Mouse (Mus musculus): ENCODE measurements around the gene Cryba1. TPM values are rescaled to one million over a fixed set of nuclear protein-coding genes. Genes with fewer than 3 reads are reported as not detected.
A peak's percentile ranks its signal among the peaks of the same experiment; 100 is the strongest.

Gene Cryba1
- polyA plus RNA-seq, 1 experiment from 2014 or later, result not detected

- TF ChIP-seq CTCF (IDR thresholded peaks at IDR 0.05; ENCODE audit: low read depth) (no peak), EP300 (optimal IDR thresholded peaks at IDR 0.05) (no peak)
- ATAC-seq (ENCODE audit: low FRiP score, low TSS enrichment) (peak; percentile 55), DNase-seq (ENCODE audit: low spot score) (peak; percentile 64)
- no peaks in the 10 kb centered on the region for H3K27me3 ChIP-seq (ENCODE audit: control insufficient read depth, insufficient read depth, low read length)
- peak overlapping the region; percentile 99 for H3K27ac ChIP-seq (replicated peaks)
- peak overlapping the region; percentile 97 for H3K9ac ChIP-seq (ENCODE audit: low read length)
- no peaks in the 10 kb centered on the region for H3K9me3 ChIP-seq (ENCODE audit: control insufficient read depth, low read length)
- no peaks in the 10 kb centered on the region for H3K4me1 ChIP-seq (replicated peaks; ENCODE audit: control insufficient read depth, insufficient read depth)
- no peaks in the 10 kb centered on the region for H3K36me3 ChIP-seq (ENCODE audit: control insufficient read depth, insufficient read depth, low read length)
- 0% methylated on average over 26 of the region's 30 CpGs for WGBS
- peak overlapping the region; percentile 99 for H3K4me3 ChIP-seq (ENCODE audit: low read depth, low read length)
- H3K4me2 ChIP-seq (replicated peaks; ENCODE audit: low read depth), result peak overlapping the region; percentile 64
These were observed 38.7 kb downstream of the Cryba1 start for GRCm38 (mm10) chr11:77686346-77686840.

- WGBS, result under 1% methylated on average over 38 of the region's 38 CpGs
- Histone ChIP-seq H3K27ac (replicated peaks) (peak within 1 kb of the TSS; percentile 99), H3K4me3 (ENCODE audit: low read depth, low read length) (peak within 1 kb of the TSS; percentile 99), H3K4me1 (replicated peaks; ENCODE audit: control insufficient read depth, insufficient read depth) (no peaks in the 10 kb centered on the region), H3K9ac (ENCODE audit: low read length) (peak within 1 kb of the TSS; percentile 97), H3K9me3 (ENCODE audit: control insufficient read depth, low read length) (no peaks in the 10 kb centered on the region), H3K27me3 (ENCODE audit: control insufficient read depth, insufficient read depth, low read length) (no peaks in the 10 kb centered on the region), H3K36me3 (ENCODE audit: control insufficient read depth, insufficient read depth, low read length) (no peaks in the 10 kb centered on the region), H3K4me2 (replicated peaks; ENCODE audit: low read depth) (peak within 1 kb of the TSS; percentile 64)
- peak; percentile 99 for ATAC-seq (ENCODE audit: low FRiP score, low TSS enrichment)
- DNase-seq (ENCODE audit: low spot score), result peak; percentile 99
- TF ChIP-seq CTCF (IDR thresholded peaks at IDR 0.05; ENCODE audit: low read depth) (peak; percentile 23; the same call in 1 of the 2 replicates), EP300 (optimal IDR thresholded peaks at IDR 0.05) (no peak)
These were observed 39.5 kb downstream of the Cryba1 start, which contains the start of gene Nufip2 for GRCm38 (mm10) chr11:77685383-77686265. TSS of gene Nufip2 (plus strand) at chr11:77686155.

GRCm38 (mm10) chr11:77684896-77685295 is 40.2 kb downstream of the Cryba1 start:
- H3K9ac ChIP-seq (ENCODE audit: low read length), result no peak overlapping the region
- H3K9me3 ChIP-seq (ENCODE audit: control insufficient read depth, low read length), result no peaks in the 10 kb centered on the region
- WGBS, result 63% methylated on average over 2 of the region's 2 CpGs
- DNase-seq (ENCODE audit: low spot score), result no peak
- no peaks in the 10 kb centered on the region for H3K4me1 ChIP-seq (replicated peaks; ENCODE audit: control insufficient read depth, insufficient read depth)
- H3K36me3 ChIP-seq (ENCODE audit: control insufficient read depth, insufficient read depth, low read length), result no peaks in the 10 kb centered on the region
- TF ChIP-seq CTCF (IDR thresholded peaks at IDR 0.05; ENCODE audit: low read depth), result no peak
- TF ChIP-seq EP300 (optimal IDR thresholded peaks at IDR 0.05), result no peak
- no peak overlapping the region for H3K4me2 ChIP-seq (replicated peaks; ENCODE audit: low read depth)
- H3K27me3 ChIP-seq (ENCODE audit: control insufficient read depth, insufficient read depth, low read length), result no peaks in the 10 kb centered on the region
- no peak overlapping the region for H3K27ac ChIP-seq (replicated peaks)
- no peak overlapping the region for H3K4me3 ChIP-seq (ENCODE audit: low read depth, low read length)
- no peak for ATAC-seq (ENCODE audit: low FRiP score, low TSS enrichment)

GRCm38 (mm10) chr11:77680018-77680417 is 45.1 kb downstream of the Cryba1 start:
- Histone ChIP-seq H3K9ac (ENCODE audit: low read length) (no peak overlapping the region), H3K9me3 (ENCODE audit: control insufficient read depth, low read length) (no peaks in the 10 kb centered on the region), H3K36me3 (ENCODE audit: control insufficient read depth, insufficient read depth, low read length) (no peaks in the 10 kb centered on the region), H3K4me2 (replicated peaks; ENCODE audit: low read depth) (no peak overlapping the region), H3K4me3 (ENCODE audit: low read depth, low read length) (no peak overlapping the region), H3K27me3 (ENCODE audit: control insufficient read depth, insufficient read depth, low read length) (no peaks in the 10 kb centered on the region), H3K27ac (replicated peaks) (no peak overlapping the region), H3K4me1 (replicated peaks; ENCODE audit: control insufficient read depth, insufficient read depth) (no peaks in the 10 kb centered on the region)
- TF ChIP-seq EP300 (optimal IDR thresholded peaks at IDR 0.05) (no peak), CTCF (IDR thresholded peaks at IDR 0.05; ENCODE audit: low read depth) (no peak)
- DNase-seq (ENCODE audit: low spot score) (no peak), ATAC-seq (ENCODE audit: low FRiP score, low TSS enrichment) (no peak)
- 49% methylated on average over 2 of the region's 2 CpGs for WGBS

DNA sequence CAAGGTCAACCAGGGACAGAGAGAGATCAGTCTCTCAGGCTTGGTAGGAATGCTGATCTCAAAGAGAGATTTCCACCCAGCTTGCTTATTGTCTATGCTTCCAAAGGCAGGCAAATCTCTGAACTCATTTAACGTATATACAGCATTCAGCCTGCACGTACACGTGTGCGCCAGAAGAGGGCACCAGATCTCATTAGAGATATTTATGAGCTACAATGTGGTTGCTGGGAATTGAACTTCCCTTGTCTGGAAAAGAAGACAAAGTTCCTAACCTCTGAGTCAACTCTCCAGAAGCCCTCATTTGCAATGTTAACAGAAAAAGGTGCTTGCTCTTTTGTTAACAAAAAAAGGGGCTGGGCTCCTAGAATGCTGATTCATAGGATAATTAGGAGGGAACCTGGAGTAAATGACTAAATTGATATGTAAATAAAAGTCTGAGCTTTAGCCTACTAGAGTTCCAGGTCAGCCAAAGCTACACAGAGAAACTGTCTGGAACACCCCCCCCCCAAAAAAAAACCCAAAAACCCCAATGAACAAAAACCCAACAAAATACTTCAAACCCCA is 51.6 kb downstream of the Cryba1 start:
- H3K9me3 ChIP-seq (ENCODE audit: control insufficient read depth, low read length), result no peaks in the 10 kb centered on the region
- no peak overlapping the region for H3K4me2 ChIP-seq (replicated peaks; ENCODE audit: low read depth)
- H3K9ac ChIP-seq (ENCODE audit: low read length), result no peak overlapping the region
- ATAC-seq (ENCODE audit: low FRiP score, low TSS enrichment) (no peak), DNase-seq (ENCODE audit: low spot score) (no peak)
- H3K36me3 ChIP-seq (ENCODE audit: control insufficient read depth, insufficient read depth, low read length), result no peaks in the 10 kb centered on the region
- TF ChIP-seq EP300 (optimal IDR thresholded peaks at IDR 0.05), result no peak
- peak; percentile 38 for TF ChIP-seq CTCF (IDR thresholded peaks at IDR 0.05; ENCODE audit: low read depth)
- H3K27me3 ChIP-seq (ENCODE audit: control insufficient read depth, insufficient read depth, low read length), result no peaks in the 10 kb centered on the region
- WGBS, result 71% methylated on average over 4 of the region's 4 CpGs
- H3K27ac ChIP-seq (replicated peaks), result no peak overlapping the region
- H3K4me1 ChIP-seq (replicated peaks; ENCODE audit: control insufficient read depth, insufficient read depth), result no peaks in the 10 kb centered on the region
- no peak overlapping the region for H3K4me3 ChIP-seq (ENCODE audit: low read depth, low read length)
